Mouse (Mus musculus): ENCODE measurements at regions not wholly inside any gene's neighbourhood (a gene's known extent, or its start where the extent isn't known, plus 50 kb on each side); places are given as distances from the start of the nearest gene placed in this dataset.
A peak's percentile ranks its signal among the peaks of the same experiment; 100 is the strongest.

GRCm38 (mm10) chr9:69856621-69857020 lies 95.9 kb upstream of the Foxb1 start:
- ATAC-seq: no peak
- Histone ChIP-seq H3K4me3 (ENCODE audit: low read length) (no peak overlapping the region), H3K9ac (replicated peaks; ENCODE audit: low read length) (no peak overlapping the region), H3K9me3 (ENCODE audit: low read length) (no peaks in the 10 kb centered on the region), H3K27me3 (ENCODE audit: insufficient read depth, low read length) (no peaks in the 10 kb centered on the region), H3K36me3 (ENCODE audit: insufficient read depth, low read length) (no peaks in the 10 kb centered on the region), H3K27ac (no peak overlapping the region), H3K4me1 (ENCODE audit: insufficient read depth, low read length) (no peaks in the 10 kb centered on the region), H3K4me2 (ENCODE audit: low read depth, low read length) (no peak overlapping the region)
- no peak for DNase-seq (ENCODE audit: low spot score)
- TF ChIP-seq CTCF (IDR thresholded peaks at IDR 0.05; ENCODE audit: low read depth): no peak
- 86% methylated on average over 7 of the region's 7 CpGs for WGBS

- 55% methylated on average over 3 of the region's 3 CpGs for WGBS
- DNase-seq (ENCODE audit: low spot score): no peak
- ATAC-seq: no peak
Observed at GRCm38 (mm10) chr9:69858619-69859018, 97.9 kb upstream of the Foxb1 start.

DNA sequence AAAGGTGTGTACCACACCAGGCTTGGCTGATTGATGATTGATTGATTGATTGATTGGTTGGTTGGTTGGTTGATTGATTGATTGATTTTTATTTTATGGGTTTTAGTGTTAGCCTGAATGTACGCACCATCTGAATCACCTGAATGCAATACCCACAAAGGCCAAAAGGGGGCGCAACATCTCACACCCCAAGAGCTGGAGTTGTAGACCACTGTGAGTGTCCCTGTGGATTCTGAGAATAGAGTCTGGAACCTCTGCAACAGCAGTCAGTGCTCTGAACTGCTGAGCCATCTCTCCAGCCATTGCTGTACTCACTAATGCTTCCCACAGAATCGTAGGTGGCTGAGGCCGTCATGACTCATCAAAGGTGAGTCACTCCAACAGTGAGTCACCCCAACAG lies 109.4 kb upstream of the Foxb1 start:
- ATAC-seq: no peak
- no peaks in the 10 kb centered on the region for H3K27me3 ChIP-seq (ENCODE audit: insufficient read depth, low read length)

More at GRCm38 (mm10) chr9:69858619-69859018, 97.9 kb upstream of the Foxb1 start:
- no peak overlapping the region for H3K4me3 ChIP-seq (ENCODE audit: low read length)
- H3K27ac ChIP-seq: no peak overlapping the region
- no peak overlapping the region for H3K9ac ChIP-seq (replicated peaks; ENCODE audit: low read length)
- no peaks in the 10 kb centered on the region for H3K9me3 ChIP-seq (ENCODE audit: low read length)
- H3K36me3 ChIP-seq (ENCODE audit: insufficient read depth, low read length): no peaks in the 10 kb centered on the region
- no peak overlapping the region for H3K4me2 ChIP-seq (ENCODE audit: low read depth, low read length)
- no peak for TF ChIP-seq CTCF (IDR thresholded peaks at IDR 0.05; ENCODE audit: low read depth)
- H3K27me3 ChIP-seq (ENCODE audit: insufficient read depth, low read length): no peaks in the 10 kb centered on the region
- no peaks in the 10 kb centered on the region for H3K4me1 ChIP-seq (ENCODE audit: insufficient read depth, low read length)

GRCm38 (mm10) chr9:69886351-69886750 lies 102.9 kb upstream of the Bnip2 start:
- Histone ChIP-seq H3K4me2 (ENCODE audit: low read depth, low read length) (no peak overlapping the region), H3K9ac (replicated peaks; ENCODE audit: low read length) (no peak overlapping the region), H3K27ac (no peak overlapping the region), H3K4me3 (ENCODE audit: low read length) (no peak overlapping the region), H3K4me1 (ENCODE audit: insufficient read depth, low read length) (no peaks in the 10 kb centered on the region), H3K36me3 (ENCODE audit: insufficient read depth, low read length) (no peaks in the 10 kb centered on the region), H3K9me3 (ENCODE audit: low read length) (no peaks in the 10 kb centered on the region), H3K27me3 (ENCODE audit: insufficient read depth, low read length) (no peaks in the 10 kb centered on the region)
- ATAC-seq: no peak
- 81% methylated on average over 5 of the region's 5 CpGs for WGBS
- TF ChIP-seq CTCF (IDR thresholded peaks at IDR 0.05; ENCODE audit: low read depth): no peak
- DNase-seq (ENCODE audit: low spot score): no peak

More for the DNA sequence above, 109.4 kb upstream of the Foxb1 start:
- WGBS: 86% methylated on average over 4 of the region's 4 CpGs
- Histone ChIP-seq H3K4me3 (ENCODE audit: low read length) (no peak overlapping the region), H3K9me3 (ENCODE audit: low read length) (no peaks in the 10 kb centered on the region), H3K9ac (replicated peaks; ENCODE audit: low read length) (no peak overlapping the region), H3K4me2 (ENCODE audit: low read depth, low read length) (no peak overlapping the region), H3K27ac (no peak overlapping the region), H3K36me3 (ENCODE audit: insufficient read depth, low read length) (no peaks in the 10 kb centered on the region), H3K4me1 (ENCODE audit: insufficient read depth, low read length) (no peaks in the 10 kb centered on the region)
- no peak for DNase-seq (ENCODE audit: low spot score)
- peak; percentile 37 for TF ChIP-seq CTCF (IDR thresholded peaks at IDR 0.05; ENCODE audit: low read depth)

DNA sequence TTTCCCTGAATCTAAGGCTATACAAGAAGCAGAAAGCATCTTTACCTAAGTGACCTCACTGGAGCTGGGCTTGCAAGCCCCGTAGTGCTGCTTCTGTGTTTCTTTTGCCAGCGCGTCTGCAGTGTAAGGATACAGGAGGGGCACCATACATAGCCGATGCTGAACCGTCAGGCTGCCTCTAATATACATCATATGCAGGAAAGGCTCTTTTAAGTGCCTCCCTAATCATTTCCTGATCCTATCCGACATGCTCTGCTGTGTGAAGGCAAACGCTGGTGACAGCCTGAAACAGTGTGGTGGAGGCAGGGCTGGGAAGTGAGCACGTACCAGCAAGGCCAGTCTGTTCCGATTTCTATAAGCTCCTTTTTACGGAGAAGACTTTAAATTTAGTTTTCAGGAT lies 91.2 kb upstream of the Bnip2 start:
- no peak for TF ChIP-seq CTCF (IDR thresholded peaks at IDR 0.05; ENCODE audit: low read depth)
- Histone ChIP-seq H3K27ac (no peak overlapping the region), H3K27me3 (ENCODE audit: insufficient read depth, low read length) (no peaks in the 10 kb centered on the region), H3K36me3 (ENCODE audit: insufficient read depth, low read length) (no peaks in the 10 kb centered on the region), H3K4me3 (ENCODE audit: low read length) (no peak overlapping the region), H3K9ac (replicated peaks; ENCODE audit: low read length) (no peak overlapping the region), H3K4me2 (ENCODE audit: low read depth, low read length) (no peak overlapping the region), H3K9me3 (ENCODE audit: low read length) (no peaks in the 10 kb centered on the region), H3K4me1 (ENCODE audit: insufficient read depth, low read length) (no peaks in the 10 kb centered on the region; the same call in 1 of the 2 replicates)
- WGBS: 72% methylated on average over 10 of the region's 10 CpGs
- DNase-seq (ENCODE audit: low spot score) (no peak), ATAC-seq (no peak)

- ATAC-seq (no peak), DNase-seq (ENCODE audit: low spot score) (peak; percentile 79)
- no peak overlapping the region for H3K27ac ChIP-seq
- no peak overlapping the region for H3K9ac ChIP-seq (replicated peaks; ENCODE audit: low read length)
- 13% methylated on average over 11 of the region's 11 CpGs for WGBS
- no peaks in the 10 kb centered on the region for H3K9me3 ChIP-seq (ENCODE audit: low read length)
- TF ChIP-seq CTCF (IDR thresholded peaks at IDR 0.05; ENCODE audit: low read depth): peak; percentile 70
- H3K4me3 ChIP-seq (ENCODE audit: low read length): peak overlapping the region; percentile 18; the same call in 1 of the 2 replicates
- no peaks in the 10 kb centered on the region; the same call in 1 of the 2 replicates for H3K4me1 ChIP-seq (ENCODE audit: insufficient read depth, low read length)
- no peaks in the 10 kb centered on the region for H3K27me3 ChIP-seq (ENCODE audit: insufficient read depth, low read length)
- H3K36me3 ChIP-seq (ENCODE audit: insufficient read depth, low read length): no peaks in the 10 kb centered on the region
- peak overlapping the region; percentile 45 for H3K4me2 ChIP-seq (ENCODE audit: low read depth, low read length)
Observed at GRCm38 (mm10) chr9:69899371-69899770, 89.9 kb upstream of the Bnip2 start.

DNA sequence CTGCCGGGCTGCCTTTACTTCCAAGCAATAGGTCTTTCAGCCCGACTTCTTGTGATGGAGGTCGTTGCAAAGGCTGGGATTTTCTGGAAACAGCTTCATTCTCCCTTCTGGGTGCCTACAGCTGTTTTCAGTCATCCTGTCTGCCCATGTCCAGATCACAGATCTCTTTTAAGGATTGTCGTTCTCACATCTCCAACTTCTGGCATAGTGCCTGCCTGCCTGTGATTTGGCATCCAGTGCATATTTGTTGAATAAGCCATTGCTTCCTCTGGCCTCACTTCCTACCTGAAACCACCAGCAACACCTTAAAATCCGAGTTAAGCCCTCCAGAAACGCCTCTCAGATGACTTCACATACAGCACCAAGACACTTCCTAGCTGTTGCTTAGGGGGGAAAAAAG lies 88.4 kb upstream of the Bnip2 start:
- no peaks in the 10 kb centered on the region for H3K36me3 ChIP-seq (ENCODE audit: insufficient read depth, low read length)
- H3K9ac ChIP-seq (replicated peaks; ENCODE audit: low read length): no peak overlapping the region
- no peak for TF ChIP-seq CTCF (IDR thresholded peaks at IDR 0.05; ENCODE audit: low read depth)
- 54% methylated on average over 6 of the region's 6 CpGs for WGBS
- H3K4me3 ChIP-seq (ENCODE audit: low read length): no peak overlapping the region
- no peaks in the 10 kb centered on the region for H3K9me3 ChIP-seq (ENCODE audit: low read length)
- DNase-seq (ENCODE audit: low spot score) (no peak), ATAC-seq (no peak)
- no peaks in the 10 kb centered on the region for H3K27me3 ChIP-seq (ENCODE audit: insufficient read depth, low read length)
- no peaks in the 10 kb centered on the region; the same call in 1 of the 2 replicates for H3K4me1 ChIP-seq (ENCODE audit: insufficient read depth, low read length)
- no peak overlapping the region for H3K27ac ChIP-seq
- no peak overlapping the region for H3K4me2 ChIP-seq (ENCODE audit: low read depth, low read length)
